Mouse (Mus musculus): ENCODE measurements at regions not wholly inside any gene's neighbourhood (a gene's known extent, or its start where the extent isn't known, plus 50 kb on each side); places are given as distances from the start of the nearest gene placed in this dataset.

DNA sequence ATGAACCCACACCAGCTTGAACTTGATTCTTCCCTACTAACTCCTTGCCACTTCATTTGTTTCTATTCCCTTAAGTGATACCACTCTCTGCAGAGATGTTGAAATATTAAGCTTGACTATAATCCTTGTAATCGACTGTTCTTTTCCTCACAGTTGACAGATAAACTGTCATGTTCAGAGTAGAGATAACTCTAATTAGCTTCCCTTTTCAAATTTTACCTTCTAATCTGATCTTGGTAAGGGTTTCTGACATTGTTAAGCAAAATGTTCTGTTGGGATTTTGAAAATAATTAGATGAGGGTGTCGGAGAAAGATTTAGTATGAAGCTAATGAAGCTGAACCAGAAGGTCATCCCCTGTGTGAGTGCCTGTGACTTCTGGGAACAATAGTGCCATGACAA is 414.7 kb upstream of the Cdh12 start:
- TF ChIP-seq CTCF (IDR thresholded peaks at IDR 0.05; ENCODE audit: borderline replicate concordance, insufficient read depth, low read depth, low read length) (no peak), POLR2A (IDR thresholded peaks at IDR 0.05; ENCODE audit: borderline replicate concordance, insufficient read depth, low read length) (no peak)
